Mouse (Mus musculus): ENCODE measurements around the gene Pex13. TPM values are rescaled to one million over a fixed set of nuclear protein-coding genes. Genes with fewer than 3 reads are reported as not detected.
A peak's percentile ranks its signal among the peaks of the same experiment; 100 is the strongest.

The Pex13 gene
- polyA plus RNA-seq, 1 experiment from 2014 or later = 32.9 TPM

DNA sequence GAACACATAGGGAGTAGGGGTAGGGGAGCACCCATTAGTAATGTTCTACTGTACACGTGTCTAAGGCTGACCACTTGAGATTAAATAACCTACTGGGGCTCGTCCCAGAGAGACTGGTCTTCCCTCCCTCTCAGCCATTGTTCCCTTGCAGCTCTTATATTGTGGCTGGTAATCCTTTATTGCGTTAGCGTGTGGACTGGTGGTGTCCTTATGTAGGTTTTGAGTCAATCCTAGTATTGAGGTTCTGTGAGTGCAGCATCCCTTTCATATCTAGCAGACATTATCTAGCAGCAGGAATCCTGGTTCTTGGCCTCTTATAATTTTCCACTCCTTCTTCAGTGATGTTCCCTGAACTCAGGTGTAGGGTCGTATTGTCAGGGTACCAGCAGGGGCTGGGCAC is 20.9 kb upstream of the Pex13 start:
- 84% methylated on average over 5 of the region's 5 CpGs for whole genome bisulfite sequencing
- Histone ChIP-seq H3K27me3 (replicated peaks; ENCODE audit: control insufficient read depth, insufficient read depth, low read length) (no peaks in the 10 kb centered on the region), H3K9me3 (ENCODE audit: control insufficient read depth, low read length) (no peaks in the 10 kb centered on the region), H3K9ac (replicated peaks; ENCODE audit: low read depth, low read length) (no peak overlapping the region), H3K4me1 (replicated peaks; ENCODE audit: control insufficient read depth, insufficient read depth, low read length) (no peaks in the 10 kb centered on the region), H3K4me3 (replicated peaks; ENCODE audit: low read length) (no peak overlapping the region), H3K4me2 (ENCODE audit: low read length) (no peak overlapping the region), H3K36me3 (ENCODE audit: control insufficient read depth, insufficient read depth) (no peaks in the 10 kb centered on the region; the same call in 1 of the 2 replicates), H3K27ac (ENCODE audit: low read length) (no peak overlapping the region)
- ATAC-seq = no peak

DNA sequence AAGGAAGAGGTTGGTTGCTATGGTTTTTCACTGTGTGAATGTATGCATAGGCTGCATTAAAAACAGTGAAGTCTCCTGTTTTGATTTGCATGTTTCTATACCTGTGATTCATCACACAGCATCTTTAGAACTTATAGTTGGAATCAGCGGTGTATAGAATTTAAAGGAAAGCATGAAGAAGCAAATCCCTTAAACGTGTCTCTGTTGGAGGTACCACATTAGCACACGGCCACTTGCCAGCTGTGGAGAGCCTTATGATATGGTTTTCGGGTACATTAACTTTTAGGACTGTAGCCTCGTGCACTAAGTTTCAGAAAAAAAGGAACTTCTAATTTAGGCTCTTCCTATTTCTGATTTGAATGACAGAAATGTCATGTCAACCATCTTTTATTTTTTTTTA is 16.8 kb upstream of the Pex13 start:
- Histone ChIP-seq H3K4me2 (ENCODE audit: low read length) (no peak overlapping the region), H3K4me3 (replicated peaks; ENCODE audit: low read length) (no peak overlapping the region), H3K9ac (replicated peaks; ENCODE audit: low read depth, low read length) (no peak overlapping the region), H3K4me1 (replicated peaks; ENCODE audit: control insufficient read depth, insufficient read depth, low read length) (no peaks in the 10 kb centered on the region), H3K27ac (ENCODE audit: low read length) (no peak overlapping the region), H3K27me3 (replicated peaks; ENCODE audit: control insufficient read depth, insufficient read depth, low read length) (no peaks in the 10 kb centered on the region), H3K36me3 (ENCODE audit: control insufficient read depth, insufficient read depth) (peaks cover 3% of the 10 kb centered on the region; the same call in 1 of the 2 replicates), H3K9me3 (ENCODE audit: control insufficient read depth, low read length) (no peaks in the 10 kb centered on the region)
- no peak for ATAC-seq
- WGBS = 86% methylated on average over 5 of the region's 5 CpGs

DNA sequence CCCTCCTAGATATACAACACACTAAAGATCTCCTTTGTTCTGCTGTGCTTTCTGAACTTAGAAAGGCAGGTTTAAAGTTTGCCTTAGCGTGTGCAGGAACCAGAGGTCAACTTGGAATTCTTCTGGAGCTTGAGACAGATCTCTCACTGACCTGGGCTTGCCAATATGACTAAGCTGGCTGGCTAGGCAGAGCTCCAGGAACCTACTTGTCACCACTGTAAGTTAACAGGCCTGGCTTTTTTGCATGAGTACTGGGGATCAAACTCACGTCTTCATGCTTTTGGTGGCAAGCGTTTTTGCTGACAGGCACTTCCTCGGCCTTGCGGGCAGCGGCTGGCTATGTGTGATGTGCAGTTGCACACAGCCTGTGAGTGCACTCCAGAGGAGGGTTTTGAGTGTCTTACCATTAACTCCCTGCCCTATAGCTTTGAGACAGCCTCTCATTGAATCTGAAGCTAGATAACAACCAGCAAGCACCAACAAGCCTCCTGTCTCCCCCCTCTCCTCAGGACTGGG is 14.7 kb upstream of the Pex13 start:
- no peak overlapping the region for H3K4me2 ChIP-seq (ENCODE audit: low read length)
- peaks cover 6% of the 10 kb centered on the region for H3K36me3 ChIP-seq (ENCODE audit: control insufficient read depth, insufficient read depth)
- H3K27ac ChIP-seq (ENCODE audit: low read length) = no peak overlapping the region
- H3K4me3 ChIP-seq (replicated peaks; ENCODE audit: low read length) = no peak overlapping the region
- H3K9ac ChIP-seq (replicated peaks; ENCODE audit: low read depth, low read length) = no peak overlapping the region
- ATAC-seq = no peak
- H3K27me3 ChIP-seq (replicated peaks; ENCODE audit: control insufficient read depth, insufficient read depth, low read length) = no peaks in the 10 kb centered on the region
- no peaks in the 10 kb centered on the region for H3K9me3 ChIP-seq (ENCODE audit: control insufficient read depth, low read length)
- no peaks in the 10 kb centered on the region for H3K4me1 ChIP-seq (replicated peaks; ENCODE audit: control insufficient read depth, insufficient read depth, low read length)
- 85% methylated on average over 6 of the region's 6 CpGs for WGBS

GRCm38 (mm10) chr11:23679044-23679642 is 13.4 kb upstream of the Pex13 start:
- Histone ChIP-seq H3K9me3 (ENCODE audit: control insufficient read depth, low read length) (no peaks in the 10 kb centered on the region), H3K4me1 (replicated peaks; ENCODE audit: control insufficient read depth, insufficient read depth, low read length) (no peaks in the 10 kb centered on the region), H3K27ac (ENCODE audit: low read length) (no peak overlapping the region), H3K4me3 (replicated peaks; ENCODE audit: low read length) (no peak overlapping the region), H3K4me2 (ENCODE audit: low read length) (no peak overlapping the region), H3K36me3 (ENCODE audit: control insufficient read depth, insufficient read depth) (peaks cover 6% of the 10 kb centered on the region), H3K9ac (replicated peaks; ENCODE audit: low read depth, low read length) (no peak overlapping the region), H3K27me3 (replicated peaks; ENCODE audit: control insufficient read depth, insufficient read depth, low read length) (no peaks in the 10 kb centered on the region)
- WGBS = 52% methylated on average over 3 of the region's 3 CpGs
- no peak for ATAC-seq

DNA sequence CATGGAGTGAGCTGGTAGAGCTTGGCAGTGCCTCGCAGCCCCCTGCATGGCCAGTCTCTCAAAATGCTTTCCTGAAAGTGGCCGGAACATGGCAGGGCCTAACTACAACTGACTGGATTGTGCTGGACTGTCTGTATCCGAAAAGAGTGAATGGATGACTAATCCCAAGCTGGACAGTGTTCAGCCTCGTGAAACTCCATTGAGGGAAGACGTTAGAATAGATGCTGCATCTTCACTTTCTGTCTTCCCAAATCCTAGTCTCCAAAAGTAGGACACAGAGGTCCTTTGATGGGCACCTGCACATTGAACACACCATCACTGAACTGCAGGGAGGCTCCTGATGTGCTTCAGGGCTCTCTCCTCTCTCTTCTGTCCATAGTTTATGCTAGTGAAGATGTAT is 10.3 kb upstream of the Pex13 start:
- H3K27me3 ChIP-seq (replicated peaks; ENCODE audit: control insufficient read depth, insufficient read depth, low read length) = no peaks in the 10 kb centered on the region
- H3K4me1 ChIP-seq (replicated peaks; ENCODE audit: control insufficient read depth, insufficient read depth, low read length) = no peaks in the 10 kb centered on the region
- H3K36me3 ChIP-seq (ENCODE audit: control insufficient read depth, insufficient read depth) = peaks cover 16% of the 10 kb centered on the region

DNA sequence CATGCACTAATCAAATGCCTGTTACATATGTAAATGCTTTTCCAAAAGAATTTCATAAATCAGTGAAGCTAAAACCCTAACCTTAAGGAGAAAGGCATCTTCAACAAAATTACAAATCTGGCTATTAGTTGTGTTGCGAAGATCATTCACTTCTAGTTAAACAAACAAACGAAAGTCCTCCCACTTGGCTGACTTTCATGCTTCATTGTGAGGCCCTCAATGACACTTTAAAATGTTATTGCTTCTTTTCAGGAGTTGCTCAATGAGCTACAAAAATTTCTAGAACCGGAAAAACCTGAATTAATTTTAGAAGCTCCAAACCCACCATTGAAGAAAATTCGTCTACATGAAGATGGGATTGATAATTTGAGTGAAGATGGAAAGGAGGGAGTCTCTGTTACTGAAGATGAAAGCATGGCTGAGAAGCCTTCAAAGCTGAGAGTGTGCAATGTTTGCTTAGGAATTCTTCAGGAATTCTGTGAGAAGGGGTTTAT is 6.5 kb upstream of the Pex13 start:
- Histone ChIP-seq H3K4me2 (ENCODE audit: low read length) (no peak overlapping the region), H3K27ac (ENCODE audit: low read length) (no peak overlapping the region), H3K4me1 (replicated peaks; ENCODE audit: control insufficient read depth, insufficient read depth, low read length) (peaks cover 3% of the 10 kb centered on the region), H3K36me3 (ENCODE audit: control insufficient read depth, insufficient read depth) (peaks cover 16% of the 10 kb centered on the region), H3K9ac (replicated peaks; ENCODE audit: low read depth, low read length) (no peak overlapping the region), H3K4me3 (replicated peaks; ENCODE audit: low read length) (no peak overlapping the region), H3K9me3 (ENCODE audit: control insufficient read depth, low read length) (no peaks in the 10 kb centered on the region), H3K27me3 (replicated peaks; ENCODE audit: control insufficient read depth, insufficient read depth, low read length) (no peaks in the 10 kb centered on the region)
- 90% methylated on average over 4 of the region's 4 CpGs for WGBS
- ATAC-seq = no peak

More for the DNA sequence above, 10.3 kb upstream of the Pex13 start:
- Histone ChIP-seq H3K9me3 (ENCODE audit: control insufficient read depth, low read length) (no peaks in the 10 kb centered on the region), H3K9ac (replicated peaks; ENCODE audit: low read depth, low read length) (no peak overlapping the region), H3K27ac (ENCODE audit: low read length) (no peak overlapping the region), H3K4me2 (ENCODE audit: low read length) (no peak overlapping the region), H3K4me3 (replicated peaks; ENCODE audit: low read length) (no peak overlapping the region)
- ATAC-seq = no peak
- WGBS = 90% methylated on average over 5 of the region's 5 CpGs

DNA sequence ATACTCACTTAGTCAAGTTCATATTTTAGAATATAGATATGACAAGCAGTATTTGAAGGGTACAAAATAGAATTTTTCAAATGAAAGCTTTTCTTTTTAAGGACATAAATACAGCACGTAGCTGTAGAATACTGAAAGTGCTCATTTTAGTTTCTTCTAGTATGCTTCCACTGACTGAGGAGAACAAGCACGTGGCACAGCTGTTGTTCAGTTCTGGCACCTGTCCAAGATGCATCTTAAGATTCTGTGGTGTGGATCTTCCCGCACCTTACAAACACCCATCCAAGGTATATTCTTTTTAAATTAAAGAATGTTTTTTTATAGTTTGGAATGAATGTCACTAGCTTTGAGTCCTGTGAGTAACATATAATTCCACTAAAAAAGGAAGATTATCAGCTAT is 1.4 kb upstream of the Pex13 start:
- ATAC-seq = no peak
- H3K4me2 ChIP-seq (ENCODE audit: low read length) = peak overlapping the region; percentile 66
- H3K27ac ChIP-seq (ENCODE audit: low read length) = no peak overlapping the region
- no peaks in the 10 kb centered on the region for H3K9me3 ChIP-seq (ENCODE audit: control insufficient read depth, low read length)
- 16% methylated on average over 3 of the region's 3 CpGs for WGBS
- no peak overlapping the region for H3K9ac ChIP-seq (replicated peaks; ENCODE audit: low read depth, low read length)
- peaks cover 16% of the 10 kb centered on the region for H3K4me1 ChIP-seq (replicated peaks; ENCODE audit: control insufficient read depth, insufficient read depth, low read length)
- H3K4me3 ChIP-seq (replicated peaks; ENCODE audit: low read length) = no peak overlapping the region
- no peaks in the 10 kb centered on the region for H3K27me3 ChIP-seq (replicated peaks; ENCODE audit: control insufficient read depth, insufficient read depth, low read length)
- H3K36me3 ChIP-seq (ENCODE audit: control insufficient read depth, insufficient read depth) = no peaks in the 10 kb centered on the region

GRCm38 (mm10) chr11:23666526-23666925 is 767 bp upstream of the Pex13 start:
- Histone ChIP-seq H3K4me1 (replicated peaks; ENCODE audit: control insufficient read depth, insufficient read depth, low read length) (peaks cover 16% of the 10 kb centered on the region), H3K4me3 (replicated peaks; ENCODE audit: low read length) (peak overlapping the region; percentile 65), H3K9me3 (ENCODE audit: control insufficient read depth, low read length) (no peaks in the 10 kb centered on the region), H3K27me3 (replicated peaks; ENCODE audit: control insufficient read depth, insufficient read depth, low read length) (no peaks in the 10 kb centered on the region), H3K27ac (ENCODE audit: low read length) (peak overlapping the region; percentile 90), H3K9ac (replicated peaks; ENCODE audit: low read depth, low read length) (peak overlapping the region; percentile 85), H3K36me3 (ENCODE audit: control insufficient read depth, insufficient read depth) (no peaks in the 10 kb centered on the region), H3K4me2 (ENCODE audit: low read length) (peak overlapping the region; percentile 66)
- ATAC-seq = no peak
- WGBS = 5% methylated on average over 5 of the region's 5 CpGs

DNA sequence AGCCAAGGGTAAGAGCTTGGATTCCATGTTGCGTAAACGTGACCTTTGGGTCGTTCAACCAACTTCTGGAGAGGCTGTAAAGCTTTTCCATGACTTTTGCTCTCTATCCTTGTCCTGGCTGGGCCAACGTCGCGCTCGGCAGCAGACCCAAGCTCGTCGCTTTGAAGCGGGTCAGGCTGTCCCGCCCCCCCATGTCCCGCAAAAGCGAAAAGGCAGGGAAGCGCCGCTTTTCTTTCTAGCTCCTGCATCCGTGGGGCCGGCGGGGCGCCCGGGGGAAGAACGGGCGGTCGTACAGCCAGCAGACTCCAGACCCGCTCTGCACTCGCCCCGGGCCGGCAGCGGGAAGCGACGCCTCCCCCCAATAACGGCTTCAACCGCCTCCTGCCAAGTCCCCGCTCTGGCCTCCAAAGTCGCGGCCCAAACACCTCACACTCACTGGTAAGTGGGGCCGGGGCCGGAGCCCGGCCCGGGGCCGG is 410 bp downstream of the Pex13 start, which contains the start of gene Pus10:
Gene Pus10, plus strand, starts transcription at position 364 of the 476 bp plus-strand sequence.
- Histone ChIP-seq H3K4me3 (replicated peaks; ENCODE audit: low read length) (peak within 1 kb of the TSS; percentile 65), H3K36me3 (ENCODE audit: control insufficient read depth, insufficient read depth) (no peaks in the 10 kb centered on the region), H3K27me3 (replicated peaks; ENCODE audit: control insufficient read depth, insufficient read depth, low read length) (no peaks in the 10 kb centered on the region), H3K4me1 (replicated peaks; ENCODE audit: control insufficient read depth, insufficient read depth, low read length) (peaks cover 16% of the 10 kb centered on the region), H3K4me2 (ENCODE audit: low read length) (peak within 1 kb of the TSS; percentile 76), H3K27ac (ENCODE audit: low read length) (peak within 1 kb of the TSS; percentile 90), H3K9me3 (ENCODE audit: control insufficient read depth, low read length) (no peaks in the 10 kb centered on the region), H3K9ac (replicated peaks; ENCODE audit: low read depth, low read length) (peak within 1 kb of the TSS; percentile 85)
- under 1% methylated on average over 35 of the region's 40 CpGs for WGBS
- peak; percentile 52 for ATAC-seq
